Mouse (Mus musculus) spleen, adult 2 months (tissue): ENCODE measurements at regions not wholly inside any gene's neighbourhood (a gene's known extent, or its start where the extent isn't known, plus 50 kb on each side); places are given as distances from the start of the nearest gene placed in this dataset.

Experiments used
- DNase-seq, 2 experiments: peaks; one replicate each; pipeline versions ENCODE4 v3.0.0 to v3.0.0-alpha.2; 2012 to 2021; ENCODE audit warnings: low spot score in 2 of 2, low read depth in 1 of 2
- H3K27ac ChIP-seq: fragments of 200-500 bp; 2 replicates; pipeline ENCODE4 v1.5.1; 2012; ENCODE audit warnings: low read length, inconsistent platforms; ENCODE audit not compliant: insufficient read depth
- H3K27me3 ChIP-seq: fragments of 200-500 bp; 2 replicates; pipeline ENCODE4 v1.6.1; 2012; ENCODE audit warnings: mild to moderate bottlenecking, moderate library complexity, low read length, inconsistent platforms; ENCODE audit not compliant: control insufficient read depth, insufficient read depth
- H3K36me3 ChIP-seq: fragments of 200-500 bp; 2 replicates; pipeline ENCODE4 v1.6.1; 2012; ENCODE audit warnings: mild to moderate bottlenecking, low read length, inconsistent platforms; ENCODE audit not compliant: control insufficient read depth, insufficient read depth
- H3K4me1 ChIP-seq: fragments of 200-500 bp; 2 replicates; pipeline ENCODE4 v1.6.1; 2011; ENCODE audit warnings: inconsistent platforms; ENCODE audit not compliant: control insufficient read depth, insufficient read depth, insufficient read length
- H3K4me3 ChIP-seq: fragments of 200-500 bp; 2 replicates; pipeline ENCODE4 v1.5.1; 2011; ENCODE audit warnings: mild to moderate bottlenecking, inconsistent platforms; ENCODE audit not compliant: insufficient read depth, insufficient read length; ENCODE audit errors: extremely low read depth
- CTCF ChIP-seq: fragments of 200-500 bp; IDR thresholded peaks from 2 replicates; pipeline ENCODE4 v1.5.1; 2011; ENCODE audit warnings: mild to moderate bottlenecking, inconsistent platforms; ENCODE audit not compliant: insufficient read depth, insufficient read length, insufficient replicate concordance; ENCODE audit errors: extremely low read depth
- POLR2A ChIP-seq: fragments of 200-500 bp; IDR thresholded peaks from 2 replicates; pipeline ENCODE4 v1.6.1; 2011; ENCODE audit warnings: low read depth, low read length, inconsistent platforms
- WGBS: fragments of 180-500 bp; shearing (Covaris S2); methylation state at CpG from one replicate; pipeline ENCODE4 v1.1.7; 2018; 5-methylcytosine and 5-hydroxymethylcytosine counted together

DNA sequence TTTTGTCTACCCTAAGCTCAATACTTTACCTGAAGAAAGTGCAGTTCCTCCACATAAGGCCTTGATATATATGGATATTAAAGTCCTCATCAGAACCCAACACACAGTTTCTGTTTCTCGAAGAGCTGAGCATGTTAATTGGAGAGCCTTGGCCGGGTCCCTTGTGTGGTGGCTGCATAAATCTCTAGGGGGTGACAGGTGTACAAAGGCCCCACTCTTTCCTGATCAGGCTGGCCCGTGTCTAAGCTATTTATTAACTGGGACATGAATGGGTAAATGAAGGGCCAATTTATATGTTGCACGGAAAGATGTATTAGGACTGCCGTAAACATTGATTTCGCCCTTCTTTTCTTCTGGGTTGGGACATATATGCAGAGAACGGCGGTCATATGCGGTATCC is 136.8 kb downstream of the Tex29 start:
- Histone ChIP-seq H3K4me3 (no peak overlapping the region), H3K36me3 (no peaks in the 10 kb centered on the region), H3K27ac (no peak overlapping the region), H3K27me3 (no peaks in the 10 kb centered on the region), H3K4me1 (no peaks in the 10 kb centered on the region)
- TF ChIP-seq POLR2A (no peak), CTCF (no peak)
- no peak for DNase-seq
- 74% methylated on average over 9 of the region's 9 CpGs for WGBS

DNA sequence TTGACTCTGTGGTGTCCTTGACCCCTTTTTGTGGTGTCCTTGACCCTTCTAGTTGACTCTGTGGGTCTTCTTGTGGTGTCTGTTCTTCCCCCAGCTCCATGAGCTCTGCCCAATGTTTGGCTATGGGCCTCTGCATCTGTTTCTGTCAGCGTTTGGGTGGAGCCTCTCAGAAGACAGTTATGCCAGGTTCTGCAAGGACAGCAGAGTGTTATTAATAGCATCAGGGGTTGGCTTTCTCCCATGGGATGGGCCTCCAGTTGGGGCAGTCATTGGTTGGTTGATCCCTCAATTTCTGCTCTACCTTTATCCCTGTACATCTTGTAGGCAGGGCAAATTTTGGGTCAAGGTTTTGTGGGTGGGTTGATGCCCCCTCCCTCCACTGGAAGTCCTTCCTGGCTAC is 138.8 kb downstream of the Tex29 start:
- Histone ChIP-seq H3K4me1 (no peaks in the 10 kb centered on the region), H3K36me3 (no peaks in the 10 kb centered on the region), H3K27ac (no peak overlapping the region), H3K4me3 (no peak overlapping the region), H3K27me3 (no peaks in the 10 kb centered on the region)
- 53% methylated on average over 1 of the region's 1 CpGs for WGBS
- DNase-seq = no peak
- TF ChIP-seq POLR2A = no peak
- no peak for TF ChIP-seq CTCF

- WGBS = 64% methylated on average over 2 of the region's 2 CpGs
- H3K4me1 ChIP-seq = no peaks in the 10 kb centered on the region
- H3K4me3 ChIP-seq = no peak overlapping the region
- no peak for DNase-seq
- TF ChIP-seq CTCF (peak; percentile 21; the same call in 1 of the 2 replicates), POLR2A (no peak)
- H3K27me3 ChIP-seq = no peaks in the 10 kb centered on the region
- no peak overlapping the region for H3K27ac ChIP-seq
- H3K36me3 ChIP-seq = no peaks in the 10 kb centered on the region
Observed at GRCm38 (mm10) chr8:11981458-11981857, 141.2 kb downstream of the Tex29 start.

GRCm38 (mm10) chr8:11990024-11990423 is 149.8 kb downstream of the Tex29 start:
- no peak overlapping the region for H3K27ac ChIP-seq
- no peaks in the 10 kb centered on the region for H3K36me3 ChIP-seq
- no peak for DNase-seq
- WGBS = 92% methylated on average over 20 of the region's 20 CpGs
- H3K4me1 ChIP-seq = no peaks in the 10 kb centered on the region
- H3K27me3 ChIP-seq = no peaks in the 10 kb centered on the region
- TF ChIP-seq CTCF (no peak), POLR2A (no peak)
- no peak overlapping the region for H3K4me3 ChIP-seq

DNA sequence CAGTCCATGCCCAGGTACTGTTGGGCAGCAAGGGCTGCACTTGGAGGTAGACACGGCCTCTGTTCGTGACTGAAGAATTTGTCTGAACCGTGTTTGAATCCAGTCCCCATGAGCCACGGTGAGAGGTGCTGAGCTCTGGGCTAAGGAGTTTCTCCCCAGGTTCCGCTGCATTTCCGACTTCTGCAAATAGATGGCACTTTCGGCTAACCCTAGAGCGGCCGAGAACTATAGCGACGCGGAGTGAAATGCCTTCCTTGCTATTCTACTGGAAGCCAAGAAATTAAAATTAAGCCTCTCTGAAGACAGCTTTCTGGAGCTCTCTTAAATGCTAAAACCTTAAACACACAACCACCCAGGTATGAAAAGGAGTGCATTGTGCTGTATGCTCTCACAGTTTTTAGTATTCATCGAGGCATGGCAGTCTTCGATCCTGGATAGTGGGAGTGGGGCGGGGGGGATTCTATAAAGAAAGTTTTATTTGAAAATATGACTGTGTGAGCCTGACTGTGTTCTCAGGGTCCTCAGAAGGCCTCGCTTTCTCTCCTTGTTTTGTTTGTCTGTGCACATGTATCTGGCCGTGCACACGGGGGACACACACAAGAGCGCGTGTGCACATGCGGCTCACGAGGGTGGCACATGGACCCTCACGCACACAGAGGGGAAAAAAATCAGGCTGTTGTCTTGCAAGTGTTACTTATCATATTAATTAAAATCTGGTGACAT is 159.6 kb downstream of the Tex29 start:
- Histone ChIP-seq H3K27ac (no peak overlapping the region), H3K36me3 (no peaks in the 10 kb centered on the region), H3K4me1 (no peaks in the 10 kb centered on the region), H3K4me3 (no peak overlapping the region), H3K27me3 (no peaks in the 10 kb centered on the region)
- no peak for DNase-seq
- WGBS = 36% methylated on average over 23 of the region's 23 CpGs
- no peak for TF ChIP-seq POLR2A
- no peak for TF ChIP-seq CTCF

GRCm38 (mm10) chr8:12000459-12000789 is 160.2 kb downstream of the Tex29 start:
- no peaks in the 10 kb centered on the region for H3K36me3 ChIP-seq
- no peaks in the 10 kb centered on the region for H3K27me3 ChIP-seq
- no peak overlapping the region for H3K27ac ChIP-seq
- H3K4me3 ChIP-seq = no peak overlapping the region
- DNase-seq = no peak
- 38% methylated on average over 2 of the region's 2 CpGs for WGBS
- no peak for TF ChIP-seq POLR2A
- no peak for TF ChIP-seq CTCF
- H3K4me1 ChIP-seq = no peaks in the 10 kb centered on the region

DNA sequence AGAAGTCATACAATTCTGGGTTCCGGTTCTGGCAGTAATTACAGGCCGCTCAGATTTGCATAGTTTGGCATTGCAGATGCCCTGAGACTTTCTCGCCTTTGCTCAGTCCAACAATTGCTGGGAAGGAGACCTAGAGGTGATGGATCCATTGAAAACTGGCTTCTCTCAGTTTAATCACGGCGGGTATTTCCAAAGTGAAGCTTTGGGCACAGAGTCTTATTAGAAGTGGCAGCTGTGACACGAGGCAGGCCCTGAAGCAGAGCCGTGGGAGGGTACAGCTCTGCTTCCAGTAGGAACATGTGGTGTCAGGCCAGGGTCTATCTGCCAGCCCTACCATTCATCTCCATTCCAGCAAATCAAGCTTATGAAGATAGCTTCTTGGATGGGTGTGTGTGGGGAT is 164.0 kb downstream of the Tex29 start:
- WGBS = 92% methylated on average over 7 of the region's 7 CpGs
- H3K27me3 ChIP-seq = no peaks in the 10 kb centered on the region
- no peaks in the 10 kb centered on the region for H3K4me1 ChIP-seq
- H3K4me3 ChIP-seq = no peak overlapping the region
- no peak overlapping the region for H3K27ac ChIP-seq
- no peaks in the 10 kb centered on the region for H3K36me3 ChIP-seq
- no peak for TF ChIP-seq CTCF
- TF ChIP-seq POLR2A = no peak
- DNase-seq = no peak
